Mouse (Mus musculus) neural tube, embryonic 14.5 days (tissue): ENCODE results near the gene Atxn1. TPM values are rescaled to one million over a fixed set of nuclear protein-coding genes. Genes with fewer than 3 reads are reported as not detected.

Source experiments
- ATAC-seq: fragments of 200-750 bp; cut with Nextera tagmentation; 2 replicates; pipeline ENCODE4 v1.8.0; 2017; ENCODE audit warnings: low read depth, mild to moderate bottlenecking, moderate TSS enrichment, moderate library complexity
- H3K27ac ChIP-seq: fragments of 300-500 bp; sonication (generic); 2 replicates; pipeline ENCODE4 v1.5.1; 2014; ENCODE audit warnings: low read depth, mild to moderate bottlenecking, control low read depth, low read length, moderate library complexity, mixed read lengths
- H3K27me3 ChIP-seq: fragments of 300-500 bp; sonication (generic); 2 replicates; pipeline ENCODE4 v1.6.1; 2014; ENCODE audit warnings: low read length; ENCODE audit not compliant: control insufficient read depth, insufficient read depth
- H3K36me3 ChIP-seq: fragments of 300-500 bp; sonication (generic); 2 replicates; pipeline ENCODE4 v1.6.1; 2014; ENCODE audit warnings: low read length, mixed read lengths; ENCODE audit not compliant: control insufficient read depth, insufficient read depth
- H3K4me1 ChIP-seq: fragments of 300-500 bp; sonication (generic); 2 replicates; pipeline ENCODE4 v1.6.1; 2014; ENCODE audit warnings: low read length; ENCODE audit not compliant: control insufficient read depth, insufficient read depth
- H3K4me2 ChIP-seq: fragments of 300-500 bp; sonication (generic); 2 replicates; pipeline ENCODE4 v1.6.1; 2014; ENCODE audit warnings: mild to moderate bottlenecking, low read depth, low read length, control low read depth
- H3K4me3 ChIP-seq: fragments of 300-500 bp; sonication (generic); 2 replicates; pipeline ENCODE4 v1.5.1; 2014; ENCODE audit warnings: low read depth, low read length, control low read depth, mixed read lengths
- H3K9ac ChIP-seq: fragments of 300-500 bp; sonication (generic); replicated peaks from 2 replicates; pipeline ENCODE4 v1.6.1; 2014; ENCODE audit warnings: low read depth, mild to moderate bottlenecking, control low read depth, low read length, mixed read lengths
- H3K9me3 ChIP-seq: fragments of 300-500 bp; sonication (generic); 2 replicates; pipeline ENCODE4 v1.6.1; 2016; ENCODE audit warnings: low read length; ENCODE audit not compliant: control insufficient read depth
- WGBS: fragments of 180-500 bp; shearing (Covaris S2); extraction: QIAGEN DNeasy Blood & Tissue Kit; methylation state at CpG from one replicate; pipeline ENCODE4 v1.1.7; 2014; 5-methylcytosine and 5-hydroxymethylcytosine counted together
- polyA plus RNA-seq: library from polyadenylated mRNA; unstranded; fragments of >200 nt; fragmentation: Nextera tagmentation; extraction: Ambion mirVana; gene quantifications from 2 replicates; pipeline ENCODE4 v1.2.1, GENCODE M21; 2014

The Atxn1 gene
- polyA plus RNA-seq, 1 experiment from 2014 or later = 9.4 TPM

GRCm38 (mm10) chr13:45965594-45966432, 1.0 kb upstream of the Atxn1 start:
- 0 out of 2 replicates have a peak, but pooled peaks have one; percentile 9 for ATAC-seq
- under 1% methylated on average over 41 of the region's 41 CpGs for WGBS
- Histone ChIP-seq H3K36me3 (no peaks in the 10 kb centered on the region), H3K4me2 (peak overlapping the region; percentile 69), H3K4me1 (peaks cover 16% of the 10 kb centered on the region), H3K4me3 (peak overlapping the region; percentile 77), H3K9ac (peak overlapping the region; percentile 94), H3K27me3 (0 out of 2 replicates have a peak, but pooled peaks cover 3% of the 10 kb centered on the region), H3K27ac (no peak overlapping the region), H3K9me3 (no peaks in the 10 kb centered on the region)

- peak; percentile 56 for ATAC-seq
- H3K9ac ChIP-seq = peak overlapping the region; percentile 94
Observed at GRCm38 (mm10) chr13:45964331-45964852, 416 bp downstream of the Atxn1 start.

GRCm38 (mm10) chr13:45963497-45964330, 1.1 kb downstream of the Atxn1 start:
- H3K4me1 ChIP-seq = peaks cover 16% of the 10 kb centered on the region
- peak overlapping the region; percentile 94 for H3K9ac ChIP-seq
- under 1% methylated on average over 84 of the region's 95 CpGs for WGBS
- 0 out of 2 replicates have a peak, but pooled peaks cover 3% of the 10 kb centered on the region for H3K27me3 ChIP-seq
- no peaks in the 10 kb centered on the region for H3K9me3 ChIP-seq
- peak; percentile 57 for ATAC-seq
- peak overlapping the region; percentile 96 for H3K27ac ChIP-seq
- H3K4me3 ChIP-seq = peak overlapping the region; percentile 77
- peak overlapping the region; percentile 69 for H3K4me2 ChIP-seq
- no peaks in the 10 kb centered on the region for H3K36me3 ChIP-seq

More at GRCm38 (mm10) chr13:45964331-45964852, 416 bp downstream of the Atxn1 start:
- H3K27ac ChIP-seq = peak overlapping the region; percentile 96
- peak overlapping the region; percentile 69 for H3K4me2 ChIP-seq
- peaks cover 16% of the 10 kb centered on the region for H3K4me1 ChIP-seq
- peak overlapping the region; percentile 77 for H3K4me3 ChIP-seq
- 1% methylated on average over 37 of the region's 39 CpGs for WGBS
- no peaks in the 10 kb centered on the region for H3K36me3 ChIP-seq
- H3K27me3 ChIP-seq = 0 out of 2 replicates have a peak, but pooled peaks cover 3% of the 10 kb centered on the region
- no peaks in the 10 kb centered on the region for H3K9me3 ChIP-seq

GRCm38 (mm10) chr13:45962776-45963175, 2.0 kb downstream of the Atxn1 start:
- Histone ChIP-seq H3K36me3 (no peaks in the 10 kb centered on the region), H3K4me3 (peak overlapping the region; percentile 77), H3K4me1 (peaks cover 16% of the 10 kb centered on the region), H3K4me2 (peak overlapping the region; percentile 69), H3K27ac (peak overlapping the region; percentile 96), H3K27me3 (0 out of 2 replicates have a peak, but pooled peaks cover 3% of the 10 kb centered on the region), H3K9me3 (no peaks in the 10 kb centered on the region), H3K9ac (peak overlapping the region; percentile 94; the same call in 1 of the 2 replicates)
- WGBS = 5% methylated on average over 5 of the region's 5 CpGs
- no peak for ATAC-seq

GRCm38 (mm10) chr13:45961871-45962630, 2.8 kb downstream of the Atxn1 start:
- peak overlapping the region; percentile 77 for H3K4me3 ChIP-seq
- no peaks in the 10 kb centered on the region for H3K36me3 ChIP-seq
- H3K27me3 ChIP-seq = 0 out of 2 replicates have a peak, but pooled peaks cover 3% of the 10 kb centered on the region
- peaks cover 16% of the 10 kb centered on the region for H3K4me1 ChIP-seq
- WGBS = 12% methylated on average over 9 of the region's 9 CpGs
- no peak overlapping the region; the same call in 1 of the 2 replicates for H3K27ac ChIP-seq
- no peaks in the 10 kb centered on the region for H3K9me3 ChIP-seq
- H3K4me2 ChIP-seq = peak overlapping the region; percentile 69
- no peak overlapping the region for H3K9ac ChIP-seq
- no peak for ATAC-seq

- H3K27ac ChIP-seq = 0 out of 2 replicates have a peak overlapping the region, but pooled peaks have one; percentile 28
- H3K4me1 ChIP-seq = peaks cover 10% of the 10 kb centered on the region; the same call in 1 of the 2 replicates
- peak overlapping the region; percentile 23; the same call in 1 of the 2 replicates for H3K4me2 ChIP-seq
- ATAC-seq = no peak
- H3K27me3 ChIP-seq = 0 out of 2 replicates have a peak, but pooled peaks cover 3% of the 10 kb centered on the region
- H3K36me3 ChIP-seq = no peaks in the 10 kb centered on the region
- H3K9ac ChIP-seq = no peak overlapping the region
- H3K9me3 ChIP-seq = no peaks in the 10 kb centered on the region
- no peak overlapping the region for H3K4me3 ChIP-seq
- WGBS = 43% methylated on average over 14 of the region's 14 CpGs
Observed at GRCm38 (mm10) chr13:45960311-45960965, 4.4 kb downstream of the Atxn1 start.

GRCm38 (mm10) chr13:45958306-45958705, 6.5 kb downstream of the Atxn1 start:
- Histone ChIP-seq H3K36me3 (no peaks in the 10 kb centered on the region), H3K27ac (no peak overlapping the region), H3K9ac (no peak overlapping the region), H3K4me3 (no peak overlapping the region), H3K27me3 (no peaks in the 10 kb centered on the region), H3K4me2 (no peak overlapping the region), H3K4me1 (peaks cover 10% of the 10 kb centered on the region; the same call in 1 of the 2 replicates), H3K9me3 (no peaks in the 10 kb centered on the region)
- WGBS = 92% methylated on average over 4 of the region's 4 CpGs
- ATAC-seq = no peak

- WGBS = 93% methylated on average over 5 of the region's 5 CpGs
- ATAC-seq = no peak
Observed at GRCm38 (mm10) chr13:45957629-45958028, 7.2 kb downstream of the Atxn1 start.

More at GRCm38 (mm10) chr13:45957629-45958028, 7.2 kb downstream of the Atxn1 start:
- H3K36me3 ChIP-seq = no peaks in the 10 kb centered on the region
- peaks cover 10% of the 10 kb centered on the region; the same call in 1 of the 2 replicates for H3K4me1 ChIP-seq
- H3K9ac ChIP-seq = no peak overlapping the region
- H3K27me3 ChIP-seq = no peaks in the 10 kb centered on the region
- no peak overlapping the region for H3K4me3 ChIP-seq
- H3K9me3 ChIP-seq = no peaks in the 10 kb centered on the region
- no peak overlapping the region for H3K27ac ChIP-seq
- H3K4me2 ChIP-seq = no peak overlapping the region
